Mouse (Mus musculus) E14TG2a.4 (cell line): Measurements from ENCODE around the gene Hip1.
A peak's percentile ranks its signal among the peaks of the same experiment; 100 is the strongest.
"Not testable (repeated sequence)": the region's sequence is repeated elsewhere in the genome, so short reads cannot be mapped to it uniquely, and the experiment has no call there.

Experiments used
- H3K27me3 ChIP-seq: 2 replicates; pipeline ENCODE4 v1.6.1; 2014; ENCODE audit warnings: low read length, control low read depth; ENCODE audit not compliant: insufficient read depth
- H3K36me3 ChIP-seq: 2 replicates; pipeline ENCODE4 v1.6.1; 2014; ENCODE audit warnings: low read length, control low read depth; ENCODE audit not compliant: insufficient read depth
- H3K4me1 ChIP-seq: replicated peaks from 2 replicates; pipeline ENCODE4 v1.6.1; 2014; ENCODE audit warnings: low read depth, low read length, control low read depth
- H3K4me3 ChIP-seq: replicated peaks from 2 replicates; pipeline ENCODE4 v1.5.1; 2014; ENCODE audit warnings: mild to moderate bottlenecking, low read length
- H3K9me3 ChIP-seq: 2 replicates; pipeline ENCODE4 v1.6.1; 2014; ENCODE audit warnings: low read length, control low read depth
- CTCF ChIP-seq: conservative IDR thresholded peaks from 2 replicates; pipeline ENCODE4 v1.5.1; 2014; ENCODE audit warnings: low read length
- NANOG ChIP-seq: IDR thresholded peaks from 2 replicates; pipeline ENCODE4 v1.6.1; 2014; ENCODE audit warnings: borderline replicate concordance, low read length, mixed read lengths
- POU5F1 ChIP-seq: IDR thresholded peaks from 2 replicates; pipeline ENCODE4 v1.6.1; 2014; ENCODE audit warnings: low read length, borderline replicate concordance

Gene Hip1

GRCm38 (mm10) chr5:135492126-135492525 is 52.8 kb downstream of the Hip1 start:
- H3K27me3 ChIP-seq, result peaks cover 14% of the 10 kb centered on the region

GRCm38 (mm10) chr5:135489695-135490294 is 55.1 kb downstream of the Hip1 start:
- TF ChIP-seq POU5F1, result no peak
- TF ChIP-seq CTCF, result no peak
- TF ChIP-seq NANOG, result no peak
- Histone ChIP-seq H3K9me3 (peaks cover 3% of the 10 kb centered on the region; the same call in 1 of the 2 replicates), H3K4me1 (peaks cover 65% of the 10 kb centered on the region), H3K4me3 (peak overlapping the region; percentile 86), H3K27me3 (peaks cover 23% of the 10 kb centered on the region), H3K36me3 (no peaks in the 10 kb centered on the region)

More at GRCm38 (mm10) chr5:135492126-135492525, 52.8 kb downstream of the Hip1 start:
- H3K9me3 ChIP-seq, result peaks cover 3% of the 10 kb centered on the region; the same call in 1 of the 2 replicates
- H3K4me3 ChIP-seq, result no peak overlapping the region
- no peak for TF ChIP-seq POU5F1
- no peak for TF ChIP-seq NANOG
- no peak for TF ChIP-seq CTCF
- H3K36me3 ChIP-seq, result no peaks in the 10 kb centered on the region
- H3K4me1 ChIP-seq, result peaks cover 69% of the 10 kb centered on the region

GRCm38 (mm10) chr5:135488881-135489694 is 55.8 kb downstream of the Hip1 start:
- Histone ChIP-seq H3K9me3 (peaks cover 6% of the 10 kb centered on the region), H3K36me3 (no peaks in the 10 kb centered on the region), H3K27me3 (peaks cover 23% of the 10 kb centered on the region), H3K4me1 (peaks cover 58% of the 10 kb centered on the region), H3K4me3 (peak overlapping the region; percentile 86)
- TF ChIP-seq POU5F1 (peak; percentile 42; the same call in 1 of the 2 replicates), CTCF (no peak)

GRCm38 (mm10) chr5:135488222-135488880 is 56.6 kb downstream of the Hip1 start:
- H3K4me1 ChIP-seq, result peaks cover 56% of the 10 kb centered on the region
- H3K27me3 ChIP-seq, result peaks cover 23% of the 10 kb centered on the region
- no peaks in the 10 kb centered on the region for H3K36me3 ChIP-seq
- no peak for TF ChIP-seq CTCF
- no peak for TF ChIP-seq POU5F1
- no peak for TF ChIP-seq NANOG
- H3K9me3 ChIP-seq, result peaks cover 11% of the 10 kb centered on the region
- peak overlapping the region; percentile 86 for H3K4me3 ChIP-seq

GRCm38 (mm10) chr5:135485289-135485688 is 59.6 kb downstream of the Hip1 start:
- TF ChIP-seq NANOG (no peak), CTCF (no peak), POU5F1 (no peak)
- H3K27me3 ChIP-seq, result peaks cover 23% of the 10 kb centered on the region
- H3K36me3 ChIP-seq, result no peaks in the 10 kb centered on the region
- peaks cover 28% of the 10 kb centered on the region for H3K4me1 ChIP-seq
- H3K4me3 ChIP-seq, result no peak overlapping the region
- H3K9me3 ChIP-seq, result peaks cover 12% of the 10 kb centered on the region

- H3K9me3 ChIP-seq, result peaks cover 12% of the 10 kb centered on the region
- H3K4me1 ChIP-seq, result peaks cover 26% of the 10 kb centered on the region
- not testable (repeated sequence) for H3K36me3 ChIP-seq
These were observed 61.1 kb downstream of the Hip1 start for GRCm38 (mm10) chr5:135483865-135484264.

GRCm38 (mm10) chr5:135478877-135479600 is 65.9 kb downstream of the Hip1 start:
- peaks cover 7% of the 10 kb centered on the region; the same call in 1 of the 2 replicates for H3K9me3 ChIP-seq
- H3K4me3 ChIP-seq, result no peak overlapping the region
- no peak for TF ChIP-seq NANOG
- H3K36me3 ChIP-seq, result 0 out of 2 replicates have a peak, but pooled peaks cover 6% of the 10 kb centered on the region
- no peaks in the 10 kb centered on the region for H3K27me3 ChIP-seq
- peaks cover 23% of the 10 kb centered on the region for H3K4me1 ChIP-seq

More at GRCm38 (mm10) chr5:135483865-135484264, 61.1 kb downstream of the Hip1 start:
- H3K27me3 ChIP-seq, result peaks cover 23% of the 10 kb centered on the region
- not testable (repeated sequence) for H3K4me3 ChIP-seq

GRCm38 (mm10) chr5:135476199-135476598 is 68.7 kb downstream of the Hip1 start:
- Histone ChIP-seq H3K4me1 (peaks cover 34% of the 10 kb centered on the region), H3K27me3 (no peaks in the 10 kb centered on the region), H3K4me3 (0 out of 2 replicates have a peak overlapping the region, but pooled peaks have one; percentile 2), H3K9me3 (no peaks in the 10 kb centered on the region), H3K36me3 (0 out of 2 replicates have a peak, but pooled peaks cover 6% of the 10 kb centered on the region)
- TF ChIP-seq NANOG (no peak), CTCF (no peak), POU5F1 (no peak)
